Mouse (Mus musculus) ES-CJ7 (cell line): ENCODE measurements around the gene Vps13d.

Experiments
- DNase-seq: peaks from one replicate; pipeline ENCODE4 v3.0.0; 2011; ENCODE audit warnings: low read depth, low spot score

Vps13d gene

GRCm38 (mm10) chr4:144977057-144977456 lies 217.7 kb downstream of the Vps13d start:
- DNase-seq = no peak

- no peak for DNase-seq
These were observed 219.3 kb downstream of the Vps13d start for GRCm38 (mm10) chr4:144975505-144975904.

GRCm38 (mm10) chr4:144974458-144974857 lies 220.3 kb downstream of the Vps13d start:
- DNase-seq = no peak

GRCm38 (mm10) chr4:144972948-144973720 lies 221.7 kb downstream of the Vps13d start:
- DNase-seq = no peak

- DNase-seq = no peak
These were observed 223.8 kb downstream of the Vps13d start for GRCm38 (mm10) chr4:144971048-144971447.

GRCm38 (mm10) chr4:144969030-144969429 lies 225.8 kb downstream of the Vps13d start:
- no peak for DNase-seq

- DNase-seq = no peak
These were observed 226.4 kb downstream of the Vps13d start for GRCm38 (mm10) chr4:144968371-144968770.

GRCm38 (mm10) chr4:144965255-144965654 lies 229.6 kb downstream of the Vps13d start:
- no peak for DNase-seq

- DNase-seq = no peak
These were observed 233.1 kb downstream of the Vps13d start for GRCm38 (mm10) chr4:144961696-144962095.

- no peak for DNase-seq
These were observed 233.6 kb downstream of the Vps13d start for GRCm38 (mm10) chr4:144961232-144961631.

GRCm38 (mm10) chr4:144960188-144960904 lies 234.5 kb downstream of the Vps13d start:
- DNase-seq = no peak

GRCm38 (mm10) chr4:144957721-144958120 lies 237.1 kb downstream of the Vps13d start:
- DNase-seq = no peak

- no peak for DNase-seq
These were observed 237.6 kb downstream of the Vps13d start for GRCm38 (mm10) chr4:144957186-144957585.

GRCm38 (mm10) chr4:144956293-144956692 lies 238.5 kb downstream of the Vps13d start:
- DNase-seq = no peak

GRCm38 (mm10) chr4:144955863-144956262 lies 238.9 kb downstream of the Vps13d start:
- no peak for DNase-seq

GRCm38 (mm10) chr4:144953421-144953820 lies 241.4 kb downstream of the Vps13d start:
- no peak for DNase-seq

- DNase-seq = no peak
These were observed 242.9 kb downstream of the Vps13d start for GRCm38 (mm10) chr4:144951859-144952258.

- no peak for DNase-seq
These were observed 243.9 kb downstream of the Vps13d start for GRCm38 (mm10) chr4:144950883-144951282.

GRCm38 (mm10) chr4:144950327-144950711 lies 244.5 kb downstream of the Vps13d start:
- DNase-seq = no peak

GRCm38 (mm10) chr4:144949441-144950326 lies 245.1 kb downstream of the Vps13d start:
- DNase-seq = no peak

GRCm38 (mm10) chr4:144947738-144948390 lies 246.9 kb downstream of the Vps13d start:
- DNase-seq = no peak
